Mouse (Mus musculus) megakaryocyte, embryonic 14.5 days (primary cell): Measurements from ENCODE around the gene Mgat1.

Source experiments
- FLI1 ChIP-seq: IDR thresholded peaks from 2 replicates; pipeline ENCODE4 v1.6.1; 2012; ENCODE audit warnings: low read length, inconsistent platforms, mixed read lengths
- GATA1 ChIP-seq: IDR thresholded peaks from 3 replicates; pipeline ENCODE4 v1.6.1; 2012; ENCODE audit warnings: mixed read lengths, low read length, inconsistent platforms, borderline replicate concordance

DNA sequence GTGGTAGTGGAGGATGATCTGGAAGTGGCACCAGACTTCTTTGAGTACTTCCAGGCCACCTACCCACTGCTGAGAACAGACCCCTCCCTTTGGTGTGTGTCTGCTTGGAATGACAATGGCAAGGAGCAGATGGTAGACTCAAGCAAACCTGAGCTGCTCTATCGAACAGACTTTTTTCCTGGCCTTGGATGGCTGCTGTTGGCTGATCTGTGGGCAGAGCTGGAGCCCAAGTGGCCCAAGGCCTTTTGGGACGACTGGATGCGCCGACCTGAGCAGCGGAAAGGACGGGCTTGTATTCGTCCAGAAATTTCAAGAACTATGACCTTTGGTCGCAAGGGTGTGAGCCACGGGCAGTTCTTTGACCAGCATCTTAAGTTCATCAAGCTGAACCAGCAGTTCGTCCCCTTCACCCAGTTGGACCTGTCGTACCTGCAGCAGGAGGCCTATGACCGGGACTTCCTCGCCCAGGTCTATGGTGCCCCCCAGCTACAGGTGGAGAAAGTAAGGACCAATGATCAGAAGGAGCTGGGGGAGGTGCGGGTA lies 17.4 kb downstream of the Mgat1 start:
- TF ChIP-seq FLI1 (no peak), GATA1 (no peak)
